ENCODE assay signal across 8 mouse cellular contexts in the genomic region with DNA sequence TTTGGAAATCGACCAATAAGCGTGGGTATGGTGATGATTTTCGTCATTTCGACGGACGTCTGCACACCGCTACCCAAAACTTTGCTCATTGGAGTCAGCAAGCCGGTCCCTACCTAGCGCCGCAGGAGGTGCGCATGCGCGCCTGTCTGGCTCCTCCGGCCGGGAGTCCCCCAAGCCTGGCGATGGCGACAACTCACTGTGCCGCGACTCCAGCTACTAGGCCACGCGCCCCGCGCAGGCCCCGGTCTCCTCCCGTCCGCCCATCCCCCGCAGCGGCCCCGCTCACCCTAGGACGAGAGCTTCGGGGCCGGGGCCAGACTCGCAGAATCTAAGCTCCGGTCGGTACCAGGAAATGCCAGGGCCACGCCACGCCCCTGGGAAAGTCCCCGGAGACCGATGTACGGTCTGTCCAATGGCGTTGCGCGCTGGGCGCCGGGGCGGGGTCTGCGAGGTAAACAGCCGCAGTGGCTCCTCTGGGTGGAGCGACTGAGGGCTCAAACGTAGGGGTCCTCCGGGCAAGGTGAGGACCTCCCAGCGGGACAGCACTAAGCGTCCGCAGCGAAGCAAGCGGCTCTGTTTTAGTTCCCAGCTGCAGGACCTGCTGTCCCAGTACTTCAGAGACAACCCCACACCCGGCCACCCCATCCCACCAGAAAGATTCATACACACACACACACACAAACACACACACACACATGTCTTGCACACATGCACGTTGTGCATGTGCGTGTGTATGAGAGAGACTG. TPM values are rescaled to one million over a fixed set of nuclear protein-coding genes. Genes with fewer than 3 reads are reported as not detected.
DNase-seq lines count a peak whose midpoint lies in the region; ATAC-seq and TF ChIP-seq lines count a peak whose summit lies in the region.

No protein-coding gene starts in this region.

- WGBS in forebrain, embryonic 13.5 days = under 1% methylated on average over 59 of the region's 59 CpGs
- WGBS in large intestine, adult 2 months = under 1% methylated on average over 59 of the region's 59 CpGs
- under 1% methylated on average over 58 of the region's 59 CpGs for WGBS in liver, postnatal 0 days (ENCODE audit: insufficient replicate concordance)
- 1% methylated on average over 59 of the region's 59 CpGs for WGBS in neural tube, embryonic 14.5 days

- peak; percentile 99 for ATAC-seq in forebrain, embryonic 13.5 days
- peak; percentile 99 for ATAC-seq in liver, postnatal 0 days
- peak; percentile 98 for ATAC-seq in neural tube, embryonic 14.5 days (ENCODE audit: low read depth)

- peak; percentile 95 for DNase-seq in c-Kit-positive CD71-positive TER-119-positive erythroid progenitor cells, embryonic 14.5 days (ENCODE audit: low spot score)
- DNase-seq in heart, postnatal 10 days = peak; percentile 99 to 100
- DNase-seq in large intestine, adult 2 months (ENCODE audit: low read depth, low spot score) = peak; percentile 77
- peak; percentile 99 for DNase-seq in liver, postnatal 0 days
- DNase-seq in testis, postnatal 10 days (ENCODE audit: low spot score) = peak; percentile 99

- TF ChIP-seq EP300 in liver, postnatal 0 days (IDR thresholded peaks at IDR 0.05; ENCODE audit: low read depth) = peak; percentile 28; the same call in 1 of the 2 replicates

- peaks cover 92% of the 10 kb centered on the region for H3K4me1 ChIP-seq in E14TG2a.4 (replicated peaks; ENCODE audit: low read depth, low read length)
- H3K4me1 ChIP-seq in forebrain, embryonic 13.5 days = peaks cover 16% of the 10 kb centered on the region
- H3K4me1 ChIP-seq in liver, postnatal 0 days (ENCODE audit: insufficient read depth) = peaks cover 33% of the 10 kb centered on the region
- H3K4me1 ChIP-seq in neural tube, embryonic 14.5 days (ENCODE audit: control insufficient read depth, insufficient read depth, low read length) = 0 out of 2 replicates have a peak, but pooled peaks cover 4% of the 10 kb centered on the region

- peak overlapping the region; percentile 94 for H3K4me3 ChIP-seq in E14TG2a.4 (replicated peaks; ENCODE audit: low read length)
- peak overlapping the region; percentile 80 for H3K4me3 ChIP-seq in forebrain, embryonic 13.5 days
- peak overlapping the region; percentile 77 for H3K4me3 ChIP-seq in liver, postnatal 0 days (ENCODE audit: low read depth, low read length)
- H3K4me3 ChIP-seq in neural tube, embryonic 14.5 days (ENCODE audit: low read depth, low read length) = peak overlapping the region; percentile 74

- intact Hi-C loops in heart, postnatal 10 days (cut with DNase I) = no loop called here

- H3K9me3 ChIP-seq in E14TG2a.4 (ENCODE audit: low read length) = no peaks in the 10 kb centered on the region
- no peaks in the 10 kb centered on the region for H3K9me3 ChIP-seq in forebrain, embryonic 13.5 days (replicated peaks)
- H3K9me3 ChIP-seq in liver, postnatal 0 days (ENCODE audit: low read length) = no peaks in the 10 kb centered on the region
- H3K9me3 ChIP-seq in neural tube, embryonic 14.5 days (ENCODE audit: control insufficient read depth, low read length) = no peaks in the 10 kb centered on the region

- peak overlapping the region; percentile 82 for H3K27ac ChIP-seq in forebrain, embryonic 13.5 days
- H3K27ac ChIP-seq in liver, postnatal 0 days (ENCODE audit: low read depth) = peak overlapping the region; percentile 90
- H3K27ac ChIP-seq in neural tube, embryonic 14.5 days (ENCODE audit: low read depth, low read length) = peak overlapping the region; percentile 82

- H3K27me3 ChIP-seq in E14TG2a.4 (ENCODE audit: insufficient read depth, low read length) = no peaks in the 10 kb centered on the region
- no peaks in the 10 kb centered on the region for H3K27me3 ChIP-seq in forebrain, embryonic 13.5 days
- H3K27me3 ChIP-seq in liver, postnatal 0 days (ENCODE audit: insufficient read depth, low read length) = no peaks in the 10 kb centered on the region
- H3K27me3 ChIP-seq in neural tube, embryonic 14.5 days (ENCODE audit: control insufficient read depth, insufficient read depth, low read length) = no peaks in the 10 kb centered on the region

- peak overlapping the region; percentile 71 for H3K4me2 ChIP-seq in forebrain, embryonic 13.5 days
- peak overlapping the region; percentile 73 for H3K4me2 ChIP-seq in liver, postnatal 0 days (ENCODE audit: low read depth, low read length)
- H3K4me2 ChIP-seq in neural tube, embryonic 14.5 days (ENCODE audit: low read depth, low read length) = peak overlapping the region; percentile 67

- no peak for TF ChIP-seq CTCF in E14TG2a.4 (conservative IDR thresholded peaks at IDR 0.05; ENCODE audit: low read length)
- no peak for TF ChIP-seq CTCF in liver, postnatal 0 days (IDR thresholded peaks at IDR 0.05; ENCODE audit: low read depth)

- H3K36me3 ChIP-seq in E14TG2a.4 (ENCODE audit: insufficient read depth, low read length) = peaks cover 18% of the 10 kb centered on the region
- H3K36me3 ChIP-seq in forebrain, embryonic 13.5 days (ENCODE audit: poor library complexity, severe bottlenecking) = no peaks in the 10 kb centered on the region
- no peaks in the 10 kb centered on the region for H3K36me3 ChIP-seq in liver, postnatal 0 days (replicated peaks; ENCODE audit: insufficient read depth, low read length)
- no peaks in the 10 kb centered on the region for H3K36me3 ChIP-seq in neural tube, embryonic 14.5 days (ENCODE audit: control insufficient read depth, insufficient read depth, low read length)

- H3K9ac ChIP-seq in forebrain, embryonic 13.5 days = peak overlapping the region; percentile 81
- peak overlapping the region; percentile 74 for H3K9ac ChIP-seq in liver, postnatal 0 days (replicated peaks)
- peak overlapping the region; percentile 75 for H3K9ac ChIP-seq in neural tube, embryonic 14.5 days (replicated peaks; ENCODE audit: low read depth, low read length)

RNA-seq across cellular contexts. Expression of a gene that starts 6.8 kb away (rescaled TPM):
- 10.4 and 10.8 TPM in 2 replicates for polyA plus RNA-seq in forebrain, embryonic 13.5 days (2015; fragmentation: Nextera tagmentation; extraction: Ambion mirVana)
- 10 to 100 TPM; 33.4 to 37.1 TPM for total RNA-seq in heart, postnatal 10 days (2021)
- 49.6 and 88.0 TPM in 2 replicates for polyA plus RNA-seq in large intestine, adult 2 months (2012; rRNA removed)
- polyA plus RNA-seq in liver, postnatal 0 days (2015; fragmentation: Nextera tagmentation; extraction: Ambion mirVana) = 5.2 and 5.3 TPM in 2 replicates
- 16.1 TPM in 2 replicates for polyA plus RNA-seq in neural tube, embryonic 14.5 days (2014; fragmentation: Nextera tagmentation; extraction: Ambion mirVana)

RNA-seq across cellular contexts. Expression of a gene that starts 53.7 kb away (rescaled TPM):
- polyA plus RNA-seq in forebrain, embryonic 13.5 days (2015; fragmentation: Nextera tagmentation; extraction: Ambion mirVana) = 17.9 and 20.8 TPM in 2 replicates
- total RNA-seq in heart, postnatal 10 days (2021) = 100 to 1,000 TPM; 102 to 159 TPM
- polyA plus RNA-seq in large intestine, adult 2 months (2012; rRNA removed) = 86.3 and 88.0 TPM in 2 replicates
- 29.7 and 30.4 TPM in 2 replicates for polyA plus RNA-seq in liver, postnatal 0 days (2015; fragmentation: Nextera tagmentation; extraction: Ambion mirVana)
- polyA plus RNA-seq in neural tube, embryonic 14.5 days (2014; fragmentation: Nextera tagmentation; extraction: Ambion mirVana) = 67.9 and 69.9 TPM in 2 replicates

Comparison
In these comparisons a context has a peak if more than half of its experiments do, and no peak if none do; other contexts are left out.
1. Peak in every context shown above with its lines: DNase-seq, ATAC-seq, H3K4me3 ChIP-seq and H3K27ac ChIP-seq.